In the genomic region with DNA sequence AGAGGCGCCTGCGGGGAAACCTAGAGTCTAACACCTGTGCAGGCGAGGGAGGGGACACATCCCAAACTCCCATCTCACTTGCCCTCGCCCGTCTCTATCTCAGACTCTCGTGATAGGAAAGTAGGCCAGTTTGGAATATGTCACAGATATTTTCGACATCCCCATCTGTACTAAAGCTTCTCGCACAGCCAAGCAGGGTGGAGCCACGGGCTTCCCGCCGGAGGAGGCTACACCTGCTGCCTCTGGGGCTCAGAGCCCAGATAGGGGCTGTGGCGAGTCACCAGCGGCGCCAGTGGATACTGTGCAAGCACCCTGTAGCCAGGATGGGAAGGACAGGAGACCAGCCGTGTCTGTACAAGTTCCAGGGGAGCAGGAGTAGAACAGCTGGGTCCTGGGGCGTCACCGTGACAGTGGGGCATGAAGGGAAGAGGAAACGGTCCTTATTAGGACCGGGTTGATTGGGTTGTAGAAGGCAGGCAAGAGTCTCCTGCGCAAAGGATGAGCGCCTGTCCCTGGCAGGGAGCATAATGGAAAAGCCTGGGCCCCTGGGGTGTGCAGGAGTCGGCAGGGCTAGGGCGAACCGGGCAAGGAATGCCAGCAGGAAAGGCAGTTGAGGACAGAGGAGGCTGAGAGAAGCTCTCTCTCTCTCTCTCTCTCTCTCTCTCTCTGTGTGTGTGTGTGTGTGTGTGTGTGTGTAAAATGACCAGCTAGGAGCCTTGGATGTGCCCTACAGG, we compare ENCODE assay signal across 13 mouse cellular contexts. TPM values are rescaled to one million over a fixed set of nuclear protein-coding genes. Genes with fewer than 3 reads are reported as not detected.
DNase-seq lines count a peak whose midpoint lies in the region; ATAC-seq lines count a peak whose summit lies in the region.
"Had no signal": no experiment of that assay in that cellular context is flagged by ENCODE, and none has a peak within 500 bp of the region (broad histone marks: within the 10 kb centered on the region; RNA-seq: fewer than 3 reads in every experiment).

No protein-coding gene starts in this region.

- no peak for DNase-seq in forebrain, embryonic 14.5 days (ENCODE audit: low spot score)
- no peak for DNase-seq in neural tube, embryonic 11.5 days (ENCODE audit: low spot score)
- DNase-seq in embryonic facial prominence, embryonic 14.5 days (ENCODE audit: low spot score): no peak
- DNase-seq in right cerebral cortex, postnatal 36 days (ENCODE audit: low spot score in 2 of 2): peak; percentile 63 to 72
- no peak for DNase-seq in heart, postnatal 36 days
- no peak for DNase-seq in urinary bladder, postnatal 14 days (ENCODE audit: low spot score)
- DNase-seq: adrenal gland, postnatal 36 days; kidney, postnatal 25 days; midbrain, embryonic 14.5 days had no signal

- no peak overlapping the region for H3K4me3 ChIP-seq in forebrain, embryonic 14.5 days (ENCODE audit: low read depth, low read length)
- H3K4me3 ChIP-seq in forebrain, embryonic 16.5 days (replicated peaks; ENCODE audit: low read length): no peak overlapping the region
- H3K4me3 ChIP-seq in neural tube, embryonic 11.5 days (ENCODE audit: low read depth, low read length): no peak overlapping the region
- H3K4me3 ChIP-seq in neural tube, embryonic 15.5 days (replicated peaks): no peak overlapping the region
- no peak overlapping the region for H3K4me3 ChIP-seq in embryonic facial prominence, embryonic 14.5 days (ENCODE audit: low read depth, low read length)

- H3K27me3 ChIP-seq in forebrain, embryonic 14.5 days (replicated peaks; ENCODE audit: control insufficient read depth, insufficient read depth, low read length): no peaks in the 10 kb centered on the region
- no peaks in the 10 kb centered on the region for H3K27me3 ChIP-seq in forebrain, embryonic 16.5 days (replicated peaks; ENCODE audit: control insufficient read depth, insufficient read depth, low read length)
- no peaks in the 10 kb centered on the region for H3K27me3 ChIP-seq in neural tube, embryonic 11.5 days (ENCODE audit: control insufficient read depth, insufficient read depth, low read length)
- 0 out of 2 replicates have a peak, but pooled peaks cover 8% of the 10 kb centered on the region for H3K27me3 ChIP-seq in neural tube, embryonic 15.5 days (replicated peaks)
- no peaks in the 10 kb centered on the region; the same call in 1 of the 2 replicates for H3K27me3 ChIP-seq in embryonic facial prominence, embryonic 14.5 days (replicated peaks; ENCODE audit: control insufficient read depth, insufficient read depth, low read length)

- 33% methylated on average over 24 of the region's 24 CpGs for WGBS in forebrain, embryonic 14.5 days
- 33% methylated on average over 24 of the region's 24 CpGs for WGBS in forebrain, embryonic 16.5 days
- WGBS in neural tube, embryonic 11.5 days: 37% methylated on average over 24 of the region's 24 CpGs
- 34% methylated on average over 24 of the region's 24 CpGs for WGBS in neural tube, embryonic 15.5 days
- WGBS in embryonic facial prominence, embryonic 14.5 days: 31% methylated on average over 24 of the region's 24 CpGs

- H3K4me2 ChIP-seq in forebrain, embryonic 14.5 days (ENCODE audit: low read length): peak overlapping the region; percentile 10; the same call in 1 of the 2 replicates
- no peak overlapping the region for H3K4me2 ChIP-seq in forebrain, embryonic 16.5 days (ENCODE audit: low read length)
- H3K4me2 ChIP-seq in neural tube, embryonic 11.5 days (ENCODE audit: low read depth): no peak overlapping the region
- no peak overlapping the region for H3K4me2 ChIP-seq in neural tube, embryonic 15.5 days
- H3K4me2 ChIP-seq in embryonic facial prominence, embryonic 14.5 days (ENCODE audit: low read depth, low read length): no peak overlapping the region

- no peaks in the 10 kb centered on the region for H3K36me3 ChIP-seq in forebrain, embryonic 14.5 days (ENCODE audit: control insufficient read depth, insufficient read depth, low read length)
- no peaks in the 10 kb centered on the region for H3K36me3 ChIP-seq in forebrain, embryonic 16.5 days (ENCODE audit: control insufficient read depth, insufficient read depth)
- no peaks in the 10 kb centered on the region for H3K36me3 ChIP-seq in neural tube, embryonic 11.5 days (ENCODE audit: control insufficient read depth, insufficient read depth, low read length)
- H3K36me3 ChIP-seq in neural tube, embryonic 15.5 days: no peaks in the 10 kb centered on the region
- no peaks in the 10 kb centered on the region for H3K36me3 ChIP-seq in embryonic facial prominence, embryonic 14.5 days (ENCODE audit: control insufficient read depth, insufficient read depth, low read length)

- intact Hi-C loops in heart, postnatal 36 days (cut with DNase I): no loop called here

- no peaks in the 10 kb centered on the region for H3K4me1 ChIP-seq in forebrain, embryonic 14.5 days (ENCODE audit: control insufficient read depth, insufficient read depth, low read length)
- peaks cover 9% of the 10 kb centered on the region; the same call in 1 of the 2 replicates for H3K4me1 ChIP-seq in forebrain, embryonic 16.5 days (replicated peaks; ENCODE audit: control insufficient read depth, insufficient read depth, low read length)
- 0 out of 2 replicates have a peak, but pooled peaks cover 3% of the 10 kb centered on the region for H3K4me1 ChIP-seq in neural tube, embryonic 11.5 days (ENCODE audit: control insufficient read depth, insufficient read depth, low read length)
- peaks cover 11% of the 10 kb centered on the region for H3K4me1 ChIP-seq in neural tube, embryonic 15.5 days
- no peaks in the 10 kb centered on the region for H3K4me1 ChIP-seq in embryonic facial prominence, embryonic 14.5 days (ENCODE audit: control insufficient read depth, insufficient read depth, low read length)

- H3K27ac ChIP-seq in forebrain, embryonic 14.5 days (ENCODE audit: low read depth, low read length): no peak overlapping the region
- H3K27ac ChIP-seq in forebrain, embryonic 16.5 days (ENCODE audit: low read length): no peak overlapping the region
- 0 out of 2 replicates have a peak overlapping the region, but pooled peaks have one; percentile 20 for H3K27ac ChIP-seq in neural tube, embryonic 11.5 days (ENCODE audit: low read depth, low read length)
- H3K27ac ChIP-seq in neural tube, embryonic 15.5 days (replicated peaks): no peak overlapping the region
- no peak overlapping the region for H3K27ac ChIP-seq in embryonic facial prominence, embryonic 14.5 days (replicated peaks; ENCODE audit: low read depth, low read length)

- H3K9ac ChIP-seq in forebrain, embryonic 14.5 days (ENCODE audit: low read length): peak overlapping the region; percentile 32; the same call in 1 of the 2 replicates
- no peak overlapping the region; the same call in 1 of the 2 replicates for H3K9ac ChIP-seq in forebrain, embryonic 16.5 days (replicated peaks; ENCODE audit: low read depth, low read length)
- peak overlapping the region; percentile 35; the same call in 1 of the 2 replicates for H3K9ac ChIP-seq in neural tube, embryonic 11.5 days (ENCODE audit: low read length)
- no peak overlapping the region for H3K9ac ChIP-seq in neural tube, embryonic 15.5 days (replicated peaks)
- H3K9ac ChIP-seq in embryonic facial prominence, embryonic 14.5 days (ENCODE audit: low read depth, low read length): no peak overlapping the region

- no peak for ATAC-seq in forebrain, embryonic 14.5 days
- no peak for ATAC-seq in forebrain, embryonic 16.5 days
- ATAC-seq in neural tube, embryonic 11.5 days (ENCODE audit: insufficient read depth, low FRiP score, low TSS enrichment): no peak
- ATAC-seq in neural tube, embryonic 15.5 days (ENCODE audit: low FRiP score): no peak
- ATAC-seq in embryonic facial prominence, embryonic 14.5 days (ENCODE audit: low read depth): peak; percentile 39; the same call in 1 of the 2 replicates
- ATAC-seq: lung, postnatal 0 days had no signal

- no peaks in the 10 kb centered on the region for H3K9me3 ChIP-seq in forebrain, embryonic 14.5 days (replicated peaks; ENCODE audit: control insufficient read depth, low read length)
- no peaks in the 10 kb centered on the region for H3K9me3 ChIP-seq in forebrain, embryonic 16.5 days (ENCODE audit: control insufficient read depth, low read length)
- H3K9me3 ChIP-seq in neural tube, embryonic 11.5 days (ENCODE audit: control insufficient read depth, low read length): no peaks in the 10 kb centered on the region
- no peaks in the 10 kb centered on the region for H3K9me3 ChIP-seq in neural tube, embryonic 15.5 days (replicated peaks)
- H3K9me3 ChIP-seq in embryonic facial prominence, embryonic 14.5 days (ENCODE audit: control insufficient read depth, low read length): 0 out of 2 replicates have a peak, but pooled peaks cover 2% of the 10 kb centered on the region

RNA-seq across cellular contexts. Expression of gene Srcin1, which starts 14.4 kb away (rescaled TPM):
- 5.6 and 6.4 TPM in 2 replicates for polyA plus RNA-seq in forebrain, embryonic 14.5 days (2014; fragmentation: Nextera tagmentation; extraction: Ambion mirVana)
- 7.0 and 9.9 TPM in 2 replicates for polyA plus RNA-seq in forebrain, embryonic 16.5 days (2015; fragmentation: Nextera tagmentation; extraction: Ambion mirVana)
- polyA plus RNA-seq in neural tube, embryonic 11.5 days (2014; fragmentation: Nextera tagmentation; extraction: Ambion mirVana): 2.5 and 2.6 TPM in 2 replicates
- polyA plus RNA-seq in neural tube, embryonic 15.5 days (2015; fragmentation: Nextera tagmentation; extraction: Ambion mirVana): 7.2 and 10.5 TPM in 2 replicates
- 0.76 and 1.6 TPM in 2 replicates for polyA plus RNA-seq in embryonic facial prominence, embryonic 14.5 days (2014; fragmentation: Nextera tagmentation; extraction: Ambion mirVana)
- under 1 TPM; 0.08 to 0.16 TPM for total RNA-seq in heart, postnatal 36 days (2021)
- polyA plus RNA-seq: heart, postnatal 0 days had no signal

RNA-seq across cellular contexts. Expression of gene Epop, which starts 39.1 kb away (rescaled TPM):
- 2.5 and 3.3 TPM in 2 replicates for polyA plus RNA-seq in forebrain, embryonic 14.5 days (2014; fragmentation: Nextera tagmentation; extraction: Ambion mirVana)
- 2.1 and 2.6 TPM in 2 replicates for polyA plus RNA-seq in forebrain, embryonic 16.5 days (2015; fragmentation: Nextera tagmentation; extraction: Ambion mirVana)
- 9.7 and 11.0 TPM in 2 replicates for polyA plus RNA-seq in neural tube, embryonic 11.5 days (2014; fragmentation: Nextera tagmentation; extraction: Ambion mirVana)
- polyA plus RNA-seq in neural tube, embryonic 15.5 days (2015; fragmentation: Nextera tagmentation; extraction: Ambion mirVana): 2.1 TPM in 2 replicates
- polyA plus RNA-seq in embryonic facial prominence, embryonic 14.5 days (2014; fragmentation: Nextera tagmentation; extraction: Ambion mirVana): 2.4 and 3.4 TPM in 2 replicates
- 1 to 10 TPM in 1 of 2 experiments, under 1 TPM in 1; 0.95 to 2.4 TPM for total RNA-seq in heart, postnatal 36 days (2021)

Comparison
In these comparisons a context has a peak if more than half of its experiments do, and no peak if none do; other contexts are left out.
1. H3K9ac ChIP-seq: peak in forebrain, embryonic 14.5 days (single experiment) and neural tube, embryonic 11.5 days (single experiment); none in forebrain, embryonic 16.5 days (single experiment), neural tube, embryonic 15.5 days (single experiment) and embryonic facial prominence, embryonic 14.5 days (single experiment).
2. DNase-seq: peak in right cerebral cortex, postnatal 36 days (2 of 2); none in forebrain, embryonic 14.5 days (single experiment), neural tube, embryonic 11.5 days (single experiment), embryonic facial prominence, embryonic 14.5 days (single experiment), heart, postnatal 36 days (0 of 2) and urinary bladder, postnatal 14 days (single experiment).